ENCODE assay signal across 16 mouse cellular contexts in the genomic region with DNA sequence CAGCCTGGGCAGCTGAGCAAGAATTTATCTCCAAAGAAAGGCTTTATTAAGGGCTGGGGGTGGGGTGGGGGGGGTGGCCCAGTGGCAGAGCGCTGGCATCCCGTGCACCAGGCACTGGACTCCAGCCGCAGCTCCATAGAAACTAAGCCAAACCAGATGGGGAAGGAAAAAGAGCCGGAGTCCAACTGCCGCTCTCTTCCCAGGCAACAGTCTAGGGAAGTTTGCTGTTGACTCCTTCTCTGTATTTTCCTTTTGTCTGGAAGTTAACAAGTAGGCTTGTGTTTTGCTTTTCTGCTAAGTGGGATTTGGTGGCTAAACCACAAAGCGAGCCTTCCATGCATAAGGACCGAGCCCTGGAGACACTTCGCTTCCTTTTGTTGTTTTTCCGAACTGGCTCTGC. TPM values are rescaled to one million over a fixed set of nuclear protein-coding genes. Genes with fewer than 3 reads are reported as not detected.
A peak's percentile ranks its signal among the peaks of the same experiment; 100 is the strongest.
DNase-seq lines count a peak whose midpoint lies in the region; ATAC-seq and TF ChIP-seq lines count a peak whose summit lies in the region.
"Had no signal": no experiment of that assay in that cellular context is flagged by ENCODE, and none has a peak within 500 bp of the region (broad histone marks: within the 10 kb centered on the region; RNA-seq: fewer than 3 reads in every experiment).

No protein-coding gene starts in this region.

- peak overlapping the region; percentile 15; the same call in 1 of the 2 replicates for H3K4me3 ChIP-seq in heart, embryonic 11.5 days (ENCODE audit: low read depth, low read length)
- no peak overlapping the region for H3K4me3 ChIP-seq in forebrain, embryonic 15.5 days
- H3K4me3 ChIP-seq in liver, embryonic 15.5 days (replicated peaks): peak overlapping the region; percentile 83

- H3K27ac ChIP-seq in heart, embryonic 11.5 days (ENCODE audit: low read depth, low read length): 0 out of 2 replicates have a peak overlapping the region, but pooled peaks have one; percentile 41
- H3K27ac ChIP-seq in forebrain, embryonic 15.5 days (replicated peaks): 0 out of 2 replicates have a peak overlapping the region, but pooled peaks have one; percentile 8
- H3K27ac ChIP-seq in liver, embryonic 15.5 days (replicated peaks): peak overlapping the region; percentile 100
- H3K27ac ChIP-seq: macrophage had no signal

- H3K9ac ChIP-seq in heart, embryonic 11.5 days (ENCODE audit: low read depth, low read length): peak overlapping the region; percentile 7; the same call in 1 of the 2 replicates
- H3K9ac ChIP-seq in forebrain, embryonic 15.5 days (replicated peaks): no peak overlapping the region
- peak overlapping the region; percentile 70 for H3K9ac ChIP-seq in liver, embryonic 15.5 days

- no peak for TF ChIP-seq CTCF in brain, embryonic 14.5 days (IDR thresholded peaks at IDR 0.05; ENCODE audit: borderline replicate concordance, extremely low read depth, insufficient read depth, insufficient read length)

- peaks cover 3% of the 10 kb centered on the region for H3K36me3 ChIP-seq in heart, embryonic 11.5 days (ENCODE audit: control insufficient read depth, insufficient read depth, low read length)
- peaks cover 13% of the 10 kb centered on the region; the same call in 1 of the 2 replicates for H3K36me3 ChIP-seq in forebrain, embryonic 15.5 days
- H3K36me3 ChIP-seq in liver, embryonic 15.5 days (replicated peaks): peaks cover 41% of the 10 kb centered on the region

- ATAC-seq in heart, embryonic 11.5 days (replicated peaks; ENCODE audit: insufficient number of reproducible peaks, low FRiP score, low TSS enrichment): no peak
- no peak for ATAC-seq in forebrain, embryonic 15.5 days (replicated peaks)
- no peak for ATAC-seq in liver, embryonic 15.5 days (ENCODE audit: insufficient read depth)

- H3K4me2 ChIP-seq in heart, embryonic 11.5 days: peak overlapping the region; percentile 78
- no peak overlapping the region for H3K4me2 ChIP-seq in forebrain, embryonic 15.5 days (replicated peaks)
- H3K4me2 ChIP-seq in liver, embryonic 15.5 days: peak overlapping the region; percentile 95

- H3K9me3 ChIP-seq in heart, embryonic 11.5 days (replicated peaks; ENCODE audit: control insufficient read depth, low read length): no peaks in the 10 kb centered on the region
- H3K9me3 ChIP-seq in forebrain, embryonic 15.5 days: no peaks in the 10 kb centered on the region
- H3K9me3 ChIP-seq in liver, embryonic 15.5 days (replicated peaks): no peaks in the 10 kb centered on the region

- H3K4me1 ChIP-seq in heart, embryonic 11.5 days (ENCODE audit: control insufficient read depth, insufficient read depth, low read length): 0 out of 2 replicates have a peak, but pooled peaks cover 5% of the 10 kb centered on the region
- peaks cover 18% of the 10 kb centered on the region for H3K4me1 ChIP-seq in forebrain, embryonic 15.5 days
- peaks cover 79% of the 10 kb centered on the region for H3K4me1 ChIP-seq in liver, embryonic 15.5 days (replicated peaks)

- no peak for TF ChIP-seq POLR2A in brain, embryonic 14.5 days (IDR thresholded peaks at IDR 0.05; ENCODE audit: borderline replicate concordance, extremely low read depth, insufficient read depth, insufficient read length, poor library complexity, severe bottlenecking)

- no peak for DNase-seq in heart, postnatal 25 days (ENCODE audit: low spot score)
- DNase-seq in brain, embryonic 14.5 days (ENCODE audit: low read depth): peak; percentile 55
- no peak for DNase-seq in layer of hippocampus, adult 8-10 months (ENCODE audit: low spot score in 2 of 2)
- DNase-seq in left cerebral cortex, postnatal 10 days (ENCODE audit: extremely low spot score in 1 of 2, low spot score in 2 of 2): no peak
- DNase-seq in cerebellum, adult 11 months: no peak
- DNase-seq: adrenal gland, postnatal 14 days; cerebellum, adult 11-12 months; kidney, postnatal 25 days; right cerebral cortex, adult 18-20 months; thymus, postnatal 14 days had no signal

- no peaks in the 10 kb centered on the region for H3K27me3 ChIP-seq in heart, embryonic 11.5 days (ENCODE audit: control insufficient read depth, insufficient read depth, low read length)
- no peaks in the 10 kb centered on the region for H3K27me3 ChIP-seq in forebrain, embryonic 15.5 days
- no peaks in the 10 kb centered on the region for H3K27me3 ChIP-seq in liver, embryonic 15.5 days

- 79% methylated on average over 9 of the region's 9 CpGs for WGBS in heart, embryonic 11.5 days (ENCODE audit: insufficient replicate concordance)
- WGBS in forebrain, embryonic 15.5 days: 73% methylated on average over 9 of the region's 9 CpGs
- WGBS in liver, embryonic 15.5 days (ENCODE audit: insufficient replicate concordance): 60% methylated on average over 9 of the region's 9 CpGs

- intact Hi-C loops in heart, postnatal 25 days (cut with DNase I): no loop called here
- intact Hi-C loops in left cerebral cortex, postnatal 10 days (cut with DNase I): no loop called here

RNA-seq across cellular contexts. Expression of gene Pnpo, which starts 2.7 kb away (rescaled TPM):
- polyA plus RNA-seq in heart, embryonic 11.5 days (2014; fragmentation: Nextera tagmentation; extraction: Ambion mirVana): 63.9 and 68.0 TPM in 2 replicates
- 10 to 100 TPM; 11.3 to 12.9 TPM for total RNA-seq in heart, postnatal 25 days (2021)
- polyA plus RNA-seq in brain, embryonic 14.5 days (2012; rRNA removed): 11.8 and 14.4 TPM in 2 replicates
- polyA plus RNA-seq in forebrain, embryonic 15.5 days (2015; fragmentation: Nextera tagmentation; extraction: Ambion mirVana): 20.7 and 21.5 TPM in 2 replicates
- polyA plus RNA-seq in liver, embryonic 15.5 days (2015; fragmentation: Nextera tagmentation; extraction: Ambion mirVana): 719 and 785 TPM in 2 replicates
- 10 to 100 TPM; 38.1 to 41.5 (median 39.6) TPM for total RNA-seq in layer of hippocampus, adult 8-10 months (2022)
- 10 to 100 TPM; 30.9 to 32.6 TPM for total RNA-seq in left cerebral cortex, postnatal 10 days (2021)

RNA-seq across cellular contexts. Expression of gene Prr15l, which starts 18.6 kb away (rescaled TPM):
- 0.23 and 0.50 TPM in 2 replicates for polyA plus RNA-seq in heart, embryonic 11.5 days (2014; fragmentation: Nextera tagmentation; extraction: Ambion mirVana)
- 1 to 10 TPM; 1.7 to 2.3 TPM for total RNA-seq in heart, postnatal 25 days (2021)
- 0.09 and 0.16 TPM in 2 replicates for polyA plus RNA-seq in brain, embryonic 14.5 days (2012; rRNA removed)
- 0.17 TPM in 1 of 2 replicates, not detected in the other for polyA plus RNA-seq in forebrain, embryonic 15.5 days (2015; fragmentation: Nextera tagmentation; extraction: Ambion mirVana)
- 5.9 and 6.1 TPM in 2 replicates for polyA plus RNA-seq in liver, embryonic 15.5 days (2015; fragmentation: Nextera tagmentation; extraction: Ambion mirVana)
- not detected for total RNA-seq in layer of hippocampus, adult 8-10 months (2022)
- total RNA-seq in left cerebral cortex, postnatal 10 days (2021): not detected
- total RNA-seq: gastrocnemius, postnatal 4 days; left cerebral cortex, postnatal 14 days had no signal
- polyA plus RNA-seq: macrophage had no signal

RNA-seq across cellular contexts. Expression of gene Cdk5rap3, which starts 30.2 kb away (rescaled TPM):
- 52.5 and 60.2 TPM in 2 replicates for polyA plus RNA-seq in heart, embryonic 11.5 days (2014; fragmentation: Nextera tagmentation; extraction: Ambion mirVana)
- 10 to 100 TPM; 21.6 to 23.2 TPM for total RNA-seq in heart, postnatal 25 days (2021)
- polyA plus RNA-seq in brain, embryonic 14.5 days (2012; rRNA removed): 71.6 and 83.7 TPM in 2 replicates
- polyA plus RNA-seq in forebrain, embryonic 15.5 days (2015; fragmentation: Nextera tagmentation; extraction: Ambion mirVana): 106 and 109 TPM in 2 replicates
- polyA plus RNA-seq in liver, embryonic 15.5 days (2015; fragmentation: Nextera tagmentation; extraction: Ambion mirVana): 33.7 and 40.6 TPM in 2 replicates
- 10 to 100 TPM; 33.9 to 49.1 (median 44.8) TPM for total RNA-seq in layer of hippocampus, adult 8-10 months (2022)
- total RNA-seq in left cerebral cortex, postnatal 10 days (2021): 10 to 100 TPM; 50.5 to 52.5 TPM

RNA-seq across cellular contexts. Expression of gene Sp2, which starts 36.3 kb away (rescaled TPM):
- 17.3 and 17.9 TPM in 2 replicates for polyA plus RNA-seq in heart, embryonic 11.5 days (2014; fragmentation: Nextera tagmentation; extraction: Ambion mirVana)
- 10 to 100 TPM in 1 of 2 experiments, 1 to 10 TPM in 1; 9.8 to 11.6 TPM for total RNA-seq in heart, postnatal 25 days (2021)
- polyA plus RNA-seq in brain, embryonic 14.5 days (2012; rRNA removed): 12.3 and 17.8 TPM in 2 replicates
- 14.9 and 16.1 TPM in 2 replicates for polyA plus RNA-seq in forebrain, embryonic 15.5 days (2015; fragmentation: Nextera tagmentation; extraction: Ambion mirVana)
- 17.6 and 18.0 TPM in 2 replicates for polyA plus RNA-seq in liver, embryonic 15.5 days (2015; fragmentation: Nextera tagmentation; extraction: Ambion mirVana)
- total RNA-seq in layer of hippocampus, adult 8-10 months (2022): 10 to 100 TPM in 3 of 4 experiments, 1 to 10 TPM in 1; 9.6 to 14.2 (median 11.8) TPM
- 10 to 100 TPM in 1 of 2 experiments, 1 to 10 TPM in 1; 9.9 to 10.7 TPM for total RNA-seq in left cerebral cortex, postnatal 10 days (2021)

Comparison
In these comparisons a context has a peak if more than half of its experiments do, and no peak if none do; other contexts are left out.
1. H3K27ac ChIP-seq: peak in every context shown above with its lines; median percentile 100 in liver, embryonic 15.5 days; 41 in heart, embryonic 11.5 days; 8 in forebrain, embryonic 15.5 days.
2. RNA of gene Pnpo, which starts 2.7 kb away (polyA plus RNA-seq): 719 to 785 TPM in liver, embryonic 15.5 days; 63.9 to 68.0 TPM in heart, embryonic 11.5 days, 20.7 to 21.5 TPM in forebrain, embryonic 15.5 days and 11.8 to 14.4 TPM in brain, embryonic 14.5 days; every median in the first group is over 10 times any median in the second.